In the genomic region with DNA sequence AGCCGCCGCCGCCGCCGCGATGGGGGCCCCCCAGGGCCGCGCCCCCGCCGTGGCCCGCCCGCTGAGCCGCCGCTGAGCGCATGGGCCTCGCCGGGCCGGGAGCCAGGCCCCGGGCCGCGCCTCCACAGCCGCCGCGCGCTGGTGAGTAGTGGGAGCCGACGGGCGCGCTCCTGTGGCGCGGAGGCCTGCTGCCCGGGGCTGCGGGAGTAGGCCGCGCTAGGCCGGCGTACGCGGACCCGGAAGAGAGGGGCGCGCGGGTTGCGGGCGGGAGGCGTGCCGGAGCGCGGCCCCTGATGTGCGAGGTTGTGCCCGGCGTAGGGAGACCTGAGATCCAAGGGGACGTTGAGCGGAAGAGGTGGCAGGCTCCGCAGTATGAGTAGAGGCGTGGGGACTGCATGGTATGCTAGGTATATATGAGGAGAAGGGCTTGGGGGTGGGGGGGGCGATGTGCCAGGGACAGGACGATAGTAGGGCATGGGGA, we compare ENCODE assay signal across 8 mouse cellular contexts. TPM values are rescaled to one million over a fixed set of nuclear protein-coding genes. Genes with fewer than 3 reads are reported as not detected.
DNase-seq lines count a peak whose midpoint lies in the region; ATAC-seq and TF ChIP-seq lines count a peak whose summit lies in the region.

No protein-coding gene starts in this region.

- H3K36me3 ChIP-seq in hindbrain, embryonic 15.5 days: peaks cover 3% of the 10 kb centered on the region; the same call in 1 of the 2 replicates
- 0 out of 2 replicates have a peak, but pooled peaks cover 8% of the 10 kb centered on the region for H3K36me3 ChIP-seq in lung, postnatal 0 days (ENCODE audit: insufficient read depth, low read length)
- H3K36me3 ChIP-seq in stomach, postnatal 0 days (ENCODE audit: control insufficient read depth, insufficient read depth, low read length): peaks cover 2% of the 10 kb centered on the region; the same call in 1 of the 2 replicates

- peak; percentile 63 for ATAC-seq in hindbrain, embryonic 15.5 days (ENCODE audit: low FRiP score, low read depth)
- peak; percentile 73 for ATAC-seq in lung, postnatal 0 days
- ATAC-seq in stomach, postnatal 0 days (ENCODE audit: low FRiP score, low TSS enrichment): peak; percentile 66

- intact Hi-C loops in left cerebral cortex, adult 2 months (cut with DNase I): loop anchor here (1.0 to 2.0 kb wide), 2 partner anchors 16 to 104 kb away; partner anchors contain the start of gene Mrpl28
- intact Hi-C loops in left cerebral cortex, postnatal 36 days (cut with DNase I): loop anchor here (5.0 kb wide), 1 partner anchor 103 kb away; the partner anchor contains the start of gene Fam234a

- peak overlapping the region; percentile 97 for H3K9ac ChIP-seq in hindbrain, embryonic 15.5 days
- peak overlapping the region; percentile 92 for H3K9ac ChIP-seq in lung, postnatal 0 days (replicated peaks; ENCODE audit: low read depth)
- H3K9ac ChIP-seq in stomach, postnatal 0 days (ENCODE audit: low read length): peak overlapping the region; percentile 98

- H3K4me2 ChIP-seq in hindbrain, embryonic 15.5 days: peak overlapping the region; percentile 76
- H3K4me2 ChIP-seq in lung, postnatal 0 days (replicated peaks; ENCODE audit: low read depth, low read length): peak overlapping the region; percentile 79
- peak overlapping the region; percentile 64 for H3K4me2 ChIP-seq in stomach, postnatal 0 days (replicated peaks; ENCODE audit: low read depth)

- H3K4me1 ChIP-seq in hindbrain, embryonic 15.5 days (replicated peaks): peaks cover 29% of the 10 kb centered on the region
- no peaks in the 10 kb centered on the region for H3K4me1 ChIP-seq in lung, postnatal 0 days (ENCODE audit: insufficient read depth, low read depth, low read length)
- no peaks in the 10 kb centered on the region for H3K4me1 ChIP-seq in stomach, postnatal 0 days (replicated peaks; ENCODE audit: control insufficient read depth, insufficient read depth)

- peak overlapping the region; percentile 84 for H3K27ac ChIP-seq in left cerebral cortex, adult 2 months
- H3K27ac ChIP-seq in hindbrain, embryonic 15.5 days (replicated peaks): peak overlapping the region; percentile 91
- peak overlapping the region; percentile 93 for H3K27ac ChIP-seq in lung, postnatal 0 days (ENCODE audit: low read length)
- peak overlapping the region; percentile 97 for H3K27ac ChIP-seq in stomach, postnatal 0 days (replicated peaks)

- no peaks in the 10 kb centered on the region for H3K27me3 ChIP-seq in hindbrain, embryonic 15.5 days
- H3K27me3 ChIP-seq in lung, postnatal 0 days (replicated peaks; ENCODE audit: insufficient read depth, low read length): no peaks in the 10 kb centered on the region
- no peaks in the 10 kb centered on the region for H3K27me3 ChIP-seq in stomach, postnatal 0 days (ENCODE audit: control insufficient read depth, insufficient read depth, low read length)

- peak overlapping the region; percentile 80 for H3K4me3 ChIP-seq in left cerebral cortex, adult 2 months
- H3K4me3 ChIP-seq in hindbrain, embryonic 15.5 days: peak overlapping the region; percentile 74
- peak overlapping the region; percentile 85 for H3K4me3 ChIP-seq in lung, postnatal 0 days (ENCODE audit: low read depth, low read length)
- H3K4me3 ChIP-seq in stomach, postnatal 0 days (ENCODE audit: low read depth, low read length): peak overlapping the region; percentile 71

- WGBS in hindbrain, embryonic 15.5 days: 2% methylated on average over 52 of the region's 58 CpGs
- 0% methylated on average over 46 of the region's 58 CpGs for WGBS in lung, postnatal 0 days
- WGBS in stomach, postnatal 0 days: under 1% methylated on average over 51 of the region's 58 CpGs

- TF ChIP-seq CTCF in left cerebral cortex, adult 2 months (IDR thresholded peaks at IDR 0.05): no peak
- no peak for TF ChIP-seq CTCF in lung, postnatal 0 days (IDR thresholded peaks at IDR 0.05)
- no peak for TF ChIP-seq CTCF in stomach, postnatal 0 days (IDR thresholded peaks at IDR 0.05; ENCODE audit: low read depth)

- peak; percentile 62 to 64 for DNase-seq in left cerebral cortex, adult 2 months (ENCODE audit: extremely low spot score in 1 of 2, low spot score in 2 of 2)
- DNase-seq in left cerebral cortex, postnatal 36 days (ENCODE audit: low spot score in 2 of 2): no peak
- DNase-seq in MN1 (ENCODE audit: low spot score): peak; percentile 68
- DNase-seq in embryo, embryonic 10.5 days (ENCODE audit: low spot score): peak; percentile 38
- peak; percentile 68 for DNase-seq in lung, postnatal 0 days (ENCODE audit: low spot score)
- peak; percentile 70 for DNase-seq in stomach, postnatal 0 days (ENCODE audit: low spot score)
- DNase-seq in layer of hippocampus, postnatal 10 days (ENCODE audit: low spot score in 2 of 2): no peak

- TF ChIP-seq EP300 in lung, postnatal 0 days (IDR thresholded peaks at IDR 0.05): no peak
- TF ChIP-seq EP300 in stomach, postnatal 0 days (optimal IDR thresholded peaks at IDR 0.05): no peak

- H3K9me3 ChIP-seq in hindbrain, embryonic 15.5 days: no peaks in the 10 kb centered on the region
- no peaks in the 10 kb centered on the region for H3K9me3 ChIP-seq in lung, postnatal 0 days (ENCODE audit: low read length)
- no peaks in the 10 kb centered on the region for H3K9me3 ChIP-seq in stomach, postnatal 0 days (ENCODE audit: control insufficient read depth, low read length)

RNA-seq across cellular contexts. Expression of gene Axin1, which starts 0.5 kb away (rescaled TPM):
- 10 to 100 TPM; 25.9 to 29.7 TPM for total RNA-seq in left cerebral cortex, adult 2 months (2021)
- 10 to 100 TPM; 22.5 to 25.1 TPM for total RNA-seq in left cerebral cortex, postnatal 36 days (2021)
- 15.5 and 15.8 TPM in 2 replicates for polyA plus RNA-seq in hindbrain, embryonic 15.5 days (2015; fragmentation: Nextera tagmentation; extraction: Ambion mirVana)
- polyA plus RNA-seq in lung, postnatal 0 days (2015; fragmentation: Nextera tagmentation; extraction: Ambion mirVana): 10.2 and 10.5 TPM in 2 replicates
- polyA plus RNA-seq in stomach, postnatal 0 days (2015; fragmentation: Nextera tagmentation; extraction: Ambion mirVana): 10.9 and 12.4 TPM in 2 replicates
- total RNA-seq in layer of hippocampus, postnatal 10 days (2021): 10 to 100 TPM; 23.7 to 25.1 TPM

RNA-seq across cellular contexts. Expression of gene Mrpl28, which starts 15.6 kb away (rescaled TPM):
- 10 to 100 TPM; 67.8 to 68.0 TPM for total RNA-seq in left cerebral cortex, adult 2 months (2021)
- 10 to 100 TPM; 60.5 to 70.3 TPM for total RNA-seq in left cerebral cortex, postnatal 36 days (2021)
- polyA plus RNA-seq in hindbrain, embryonic 15.5 days (2015; fragmentation: Nextera tagmentation; extraction: Ambion mirVana): 183 and 184 TPM in 2 replicates
- 109 and 110 TPM in 2 replicates for polyA plus RNA-seq in lung, postnatal 0 days (2015; fragmentation: Nextera tagmentation; extraction: Ambion mirVana)
- 134 and 135 TPM in 2 replicates for polyA plus RNA-seq in stomach, postnatal 0 days (2015; fragmentation: Nextera tagmentation; extraction: Ambion mirVana)
- total RNA-seq in layer of hippocampus, postnatal 10 days (2021): 10 to 100 TPM; 72.2 to 81.8 TPM

RNA-seq across cellular contexts. Expression of gene Tmem8, which starts 25.8 kb away (rescaled TPM):
- 10 to 100 TPM; 14.3 to 14.7 TPM for total RNA-seq in left cerebral cortex, adult 2 months (2021)
- 10 to 100 TPM; 13.9 to 14.0 TPM for total RNA-seq in left cerebral cortex, postnatal 36 days (2021)
- polyA plus RNA-seq in hindbrain, embryonic 15.5 days (2015; fragmentation: Nextera tagmentation; extraction: Ambion mirVana): 4.5 and 4.8 TPM in 2 replicates
- 7.9 and 9.1 TPM in 2 replicates for polyA plus RNA-seq in lung, postnatal 0 days (2015; fragmentation: Nextera tagmentation; extraction: Ambion mirVana)
- polyA plus RNA-seq in stomach, postnatal 0 days (2015; fragmentation: Nextera tagmentation; extraction: Ambion mirVana): 16.1 and 17.5 TPM in 2 replicates
- 1 to 10 TPM; 7.6 to 7.8 TPM for total RNA-seq in layer of hippocampus, postnatal 10 days (2021)

RNA-seq across cellular contexts. Expression of gene Nme4, which starts 43.5 kb away (rescaled TPM):
- 1 to 10 TPM; 3.6 to 4.2 TPM for total RNA-seq in left cerebral cortex, adult 2 months (2021)
- total RNA-seq in left cerebral cortex, postnatal 36 days (2021): 1 to 10 TPM; 3.5 to 4.4 TPM
- 24.3 and 25.1 TPM in 2 replicates for polyA plus RNA-seq in hindbrain, embryonic 15.5 days (2015; fragmentation: Nextera tagmentation; extraction: Ambion mirVana)
- polyA plus RNA-seq in lung, postnatal 0 days (2015; fragmentation: Nextera tagmentation; extraction: Ambion mirVana): 8.5 and 9.2 TPM in 2 replicates
- 30.9 and 32.5 TPM in 2 replicates for polyA plus RNA-seq in stomach, postnatal 0 days (2015; fragmentation: Nextera tagmentation; extraction: Ambion mirVana)
- total RNA-seq in layer of hippocampus, postnatal 10 days (2021): 1 to 10 TPM; 4.6 to 5.7 TPM

RNA-seq across cellular contexts. Expression of gene Decr2, which starts 48.8 kb away (rescaled TPM):
- 10 to 100 TPM; 28.5 to 31.5 TPM for total RNA-seq in left cerebral cortex, adult 2 months (2021)
- 10 to 100 TPM; 27.3 to 32.1 TPM for total RNA-seq in left cerebral cortex, postnatal 36 days (2021)
- polyA plus RNA-seq in hindbrain, embryonic 15.5 days (2015; fragmentation: Nextera tagmentation; extraction: Ambion mirVana): 40.6 and 42.0 TPM in 2 replicates
- 18.7 and 23.8 TPM in 2 replicates for polyA plus RNA-seq in lung, postnatal 0 days (2015; fragmentation: Nextera tagmentation; extraction: Ambion mirVana)
- polyA plus RNA-seq in stomach, postnatal 0 days (2015; fragmentation: Nextera tagmentation; extraction: Ambion mirVana): 65.4 and 66.3 TPM in 2 replicates
- total RNA-seq in layer of hippocampus, postnatal 10 days (2021): 10 to 100 TPM; 24.8 to 25.7 TPM

Comparison
In these comparisons a context has a peak if more than half of its experiments do, and no peak if none do; other contexts are left out.
1. DNase-seq: peak in left cerebral cortex, adult 2 months (2 of 2), MN1 (single experiment), embryo, embryonic 10.5 days (single experiment), lung, postnatal 0 days (single experiment) and stomach, postnatal 0 days (single experiment); none in left cerebral cortex, postnatal 36 days (0 of 2) and layer of hippocampus, postnatal 10 days (0 of 2).
2. Peak in every context shown above with its lines, with median percentiles within 50 percentile points of each other: H3K27ac ChIP-seq, H3K4me3 ChIP-seq, ATAC-seq, H3K4me2 ChIP-seq and H3K9ac ChIP-seq.